Mouse (Mus musculus) cerebellum, adult 11 months (tissue): ENCODE data around the gene Plod1.

ENCODE experiments used
- DNase-seq: peaks from one replicate; pipeline ENCODE4 v3.0.0; 2022

The Plod1 gene

DNA sequence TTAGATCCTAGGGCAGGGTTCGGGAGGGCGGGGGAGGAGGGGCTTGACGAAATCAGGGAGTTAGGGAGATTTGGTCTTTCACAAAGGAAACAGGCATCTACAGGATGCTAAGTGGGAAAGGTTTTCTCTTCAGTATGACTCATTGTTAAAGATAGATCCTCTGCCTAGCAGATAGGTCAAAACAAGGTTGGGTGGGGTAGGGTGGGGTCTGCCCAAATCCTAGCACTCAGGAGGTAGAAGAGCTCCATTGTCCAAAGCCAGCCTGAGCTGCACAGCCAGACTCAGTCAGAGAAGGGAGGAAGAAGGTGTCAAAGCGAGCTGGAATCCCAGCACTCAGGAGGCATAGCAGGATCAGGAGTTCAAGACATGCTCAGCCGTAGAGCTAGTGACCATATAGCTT, 919 bp upstream of the Plod1 start:
- DNase-seq = no peak

DNA sequence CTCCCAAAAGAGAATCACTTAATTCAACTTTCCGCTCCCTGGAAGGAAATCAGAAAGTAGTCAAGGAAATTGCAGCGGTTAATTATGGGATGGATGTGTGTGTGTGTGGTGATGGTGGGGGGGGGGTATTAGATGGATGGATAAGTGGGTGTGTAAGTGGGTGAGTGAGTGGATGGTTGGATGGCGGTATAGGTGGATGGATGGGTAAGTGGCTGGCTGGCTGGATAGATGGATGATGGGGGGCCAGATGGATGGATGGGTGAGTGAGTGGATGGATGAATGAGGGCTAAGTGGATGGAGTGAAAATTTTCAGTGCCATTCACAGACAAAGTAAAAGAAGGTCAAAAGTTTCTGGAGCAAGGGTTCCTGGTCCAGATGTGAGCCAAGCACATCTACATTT, 454 bp upstream of the Plod1 start:
- DNase-seq = no peak

DNA sequence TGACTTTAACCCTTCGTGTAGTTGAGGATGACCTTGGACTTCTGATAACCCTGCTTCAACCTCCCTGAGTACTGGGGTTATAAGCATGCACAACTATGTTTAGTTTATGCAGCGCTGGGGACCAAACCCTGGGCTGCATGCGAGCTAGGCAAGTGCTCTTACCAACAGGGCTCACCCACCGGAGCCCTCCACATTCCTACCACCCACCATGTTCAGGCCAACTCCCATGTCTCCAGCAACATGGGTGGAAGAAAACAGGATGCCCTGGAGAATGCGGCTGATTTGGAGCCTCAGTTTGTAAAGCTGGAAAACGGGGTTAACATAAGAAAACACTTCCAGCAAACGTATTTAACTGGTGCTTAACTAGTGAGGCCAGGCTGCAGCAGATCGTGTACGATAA, 663 bp downstream of the Plod1 start:
- no peak for DNase-seq

DNA sequence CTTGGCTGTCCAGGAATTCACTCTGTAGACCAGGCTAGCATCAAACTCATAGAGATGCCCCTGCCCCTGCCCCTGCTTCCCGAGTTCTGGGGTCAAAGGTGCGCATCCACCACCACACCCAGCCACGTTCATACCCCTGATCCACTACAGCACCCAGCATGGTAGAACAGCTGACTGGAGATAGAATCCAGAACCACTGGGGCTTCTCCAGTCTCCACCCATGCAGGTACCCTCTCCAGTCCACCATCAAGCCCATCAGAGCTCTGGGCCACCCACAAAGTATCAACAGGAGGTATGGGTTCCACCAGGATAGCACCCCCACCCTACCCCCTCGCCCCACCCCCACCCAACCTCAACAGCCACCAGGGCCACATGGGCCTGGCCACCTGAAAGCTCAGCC, 2.0 kb downstream of the Plod1 start:
- DNase-seq = no peak

DNA sequence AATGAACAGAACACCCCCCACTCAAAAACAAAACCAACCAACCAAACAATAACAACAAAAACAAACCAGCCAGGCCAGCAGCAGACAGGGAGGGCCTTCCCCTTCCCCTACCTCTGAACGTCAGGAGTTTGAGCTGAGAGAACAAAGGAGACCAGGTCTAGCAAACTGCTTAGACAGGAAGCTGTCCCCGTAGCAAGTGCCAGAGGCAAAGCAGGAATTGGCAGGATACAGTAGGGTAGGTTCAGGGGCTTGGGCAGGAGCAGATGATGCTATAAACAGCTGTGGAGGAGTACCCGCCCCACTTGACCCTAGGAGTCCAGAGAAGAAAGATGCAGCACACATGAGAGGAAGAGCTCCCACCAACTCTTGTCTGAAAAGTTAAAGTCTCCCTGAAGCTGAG, 2.4 kb downstream of the Plod1 start:
- no peak for DNase-seq

DNA sequence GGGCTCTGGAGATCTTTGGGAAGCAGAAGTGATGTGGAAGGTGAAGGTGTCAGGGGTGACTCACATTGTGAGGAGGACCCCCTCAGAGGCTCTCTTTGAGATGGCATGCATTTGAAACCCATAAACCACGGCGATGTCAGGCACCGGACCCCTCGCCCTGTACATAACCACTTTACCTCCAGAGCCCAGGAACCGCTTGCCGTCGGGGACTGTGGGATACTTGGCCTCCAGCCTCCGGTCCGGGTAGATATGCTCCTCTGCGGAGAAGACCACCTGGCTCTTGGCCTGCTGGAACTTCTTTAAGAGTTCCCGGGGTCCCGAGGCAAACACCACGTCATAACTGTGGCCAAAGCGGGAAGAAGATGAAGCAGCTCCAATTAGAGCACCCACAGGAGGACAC, 5.6 kb downstream of the Plod1 start:
- no peak for DNase-seq

DNA sequence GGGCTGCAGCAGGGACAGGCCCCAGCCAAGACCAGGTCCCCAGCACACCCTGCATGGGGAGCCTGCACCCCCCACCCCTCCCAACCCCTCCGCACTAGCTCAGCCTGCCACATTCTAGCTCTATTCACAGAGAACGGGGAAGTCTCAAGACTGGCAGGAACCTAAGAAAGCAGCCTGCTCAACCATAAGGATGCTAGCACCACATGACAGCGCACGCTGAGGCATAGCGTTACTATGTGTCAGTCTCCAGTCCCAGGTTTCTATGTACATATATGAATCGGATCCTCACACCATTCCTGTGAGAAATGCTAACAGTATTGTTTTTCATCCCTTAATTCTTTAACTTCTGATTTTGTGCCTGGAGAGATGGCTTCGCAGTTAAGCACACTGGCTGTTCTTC, 8.0 kb downstream of the Plod1 start:
- DNase-seq = no peak

DNA sequence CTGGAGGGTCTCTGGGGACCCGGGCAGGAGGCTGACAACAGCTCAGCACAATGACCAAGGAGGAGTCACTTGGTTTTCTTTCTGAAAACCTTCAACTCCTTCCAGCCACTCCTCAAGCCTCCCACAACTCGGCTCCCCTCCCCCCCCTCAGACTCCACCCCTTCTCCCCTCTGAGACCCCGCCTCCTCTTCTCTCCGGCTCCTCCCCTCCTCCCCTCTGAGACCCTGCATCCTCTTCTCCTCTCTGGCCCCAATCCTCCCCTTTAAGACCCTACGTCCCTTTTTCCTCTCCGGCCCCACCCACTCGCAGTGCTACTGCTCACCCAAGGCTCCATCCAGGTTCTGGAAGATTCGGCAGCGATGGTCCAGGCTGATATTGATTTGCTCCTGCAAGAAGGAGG, 8.4 kb downstream of the Plod1 start:
- DNase-seq = no peak

DNA sequence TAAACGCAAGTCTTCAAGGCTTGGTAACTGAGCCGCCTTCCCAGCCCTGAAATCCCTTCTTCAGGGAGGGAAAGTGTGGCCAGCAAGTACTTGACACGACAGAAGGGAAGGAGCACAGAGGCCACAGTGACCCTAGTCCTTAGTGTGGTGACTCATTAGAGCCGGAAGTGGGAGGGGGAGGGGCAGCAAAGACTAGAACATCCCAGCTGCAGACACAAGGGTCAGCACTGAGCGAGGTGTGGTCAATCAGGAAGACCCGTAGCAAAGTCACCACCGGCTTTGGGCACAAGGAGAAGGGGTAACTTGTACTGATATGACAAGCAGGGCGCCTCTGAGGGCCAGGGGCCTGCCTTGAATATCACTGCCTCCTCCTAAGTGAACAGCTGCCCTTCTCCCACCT, 8.9 kb downstream of the Plod1 start:
- DNase-seq = no peak

DNA sequence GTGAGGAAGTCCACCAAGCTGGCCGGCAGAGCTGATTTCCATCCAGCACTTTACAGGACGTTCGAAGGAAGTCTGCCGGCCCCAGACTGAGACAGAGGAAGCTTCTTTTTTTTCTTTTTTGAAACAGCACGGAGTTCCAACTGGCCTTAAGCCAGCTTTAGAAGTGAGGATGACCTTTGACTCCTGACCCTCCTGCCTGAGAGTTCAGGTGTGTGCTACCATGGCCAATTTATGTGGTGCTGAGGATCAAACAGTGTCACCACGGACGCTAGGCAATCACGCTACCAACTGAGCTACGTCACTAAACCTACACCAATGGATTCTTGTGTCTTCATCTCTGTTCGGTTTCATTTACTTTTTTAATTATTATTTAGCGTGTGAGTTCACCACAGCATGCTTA, 14.2 kb downstream of the Plod1 start:
- DNase-seq = no peak

DNA sequence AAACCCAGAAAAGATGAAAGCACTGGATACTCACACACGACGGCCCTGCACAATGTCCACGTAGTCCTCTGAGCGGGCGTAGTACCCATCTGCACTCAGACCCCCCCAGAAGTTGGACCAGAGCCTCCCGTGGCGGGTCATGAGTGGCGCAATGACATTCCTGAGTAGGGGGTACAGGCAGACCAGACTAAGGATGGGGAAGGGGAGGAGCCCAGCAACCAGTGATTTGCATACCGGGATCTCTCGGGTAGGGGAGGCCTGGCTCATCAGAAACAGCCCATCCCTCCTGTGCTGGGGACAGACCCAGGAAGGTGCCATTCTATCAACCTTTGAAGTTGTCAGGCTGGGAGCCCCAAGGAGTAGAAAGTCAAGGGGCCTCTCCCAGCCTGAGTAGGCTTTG, 15.6 kb downstream of the Plod1 start:
- DNase-seq = no peak

DNA sequence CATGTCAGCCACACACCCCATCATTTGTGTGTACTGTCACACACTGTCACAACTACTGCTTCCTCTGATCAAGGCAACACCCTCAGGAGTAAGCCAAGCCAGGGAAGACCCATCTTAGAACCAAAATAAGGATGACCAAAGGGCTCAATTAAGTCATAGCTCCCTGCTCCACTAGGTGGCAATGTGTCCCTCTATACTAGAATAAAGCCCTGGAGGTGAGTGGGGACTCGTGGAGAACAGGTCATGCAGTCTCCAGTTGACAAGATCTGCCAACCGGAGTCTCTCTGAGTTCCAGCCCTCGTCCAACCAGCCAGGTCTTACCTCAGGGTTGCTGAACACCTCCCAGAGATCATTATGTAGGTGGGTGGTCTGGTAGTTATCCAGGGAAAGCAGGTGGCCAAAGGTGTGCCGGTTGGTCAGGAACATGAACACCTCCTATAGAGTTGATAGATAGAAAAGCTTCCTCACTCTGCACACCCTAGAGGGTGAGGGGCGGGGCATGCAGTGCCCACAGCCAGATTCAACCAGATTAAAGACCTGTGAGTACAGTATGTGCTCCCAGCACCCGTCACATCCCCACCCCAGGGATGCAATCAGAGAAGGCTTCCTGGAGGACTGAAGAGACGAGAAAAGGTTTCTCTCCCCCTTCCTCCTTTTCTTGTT, 18.0 kb downstream of the Plod1 start:
- no peak for DNase-seq

DNA sequence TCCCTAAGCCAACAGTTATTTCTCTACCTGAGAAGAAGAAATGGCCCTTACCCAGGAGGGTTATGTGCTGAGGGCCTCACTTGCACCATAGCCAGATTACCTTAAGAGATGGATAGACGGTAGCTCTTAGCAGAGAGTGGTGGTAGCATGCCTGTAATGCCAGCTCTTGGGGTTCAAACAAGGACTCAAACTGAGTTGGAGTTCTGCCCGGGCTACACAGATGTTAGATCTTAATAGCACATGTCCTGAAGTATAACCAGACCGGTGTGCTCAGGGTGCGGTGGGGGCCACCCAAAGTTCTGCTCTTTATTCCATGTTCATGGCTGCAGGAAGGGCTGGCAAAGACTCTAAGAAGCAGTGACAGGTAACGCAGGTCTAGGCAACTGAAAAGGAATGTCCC, 27.1 kb downstream of the Plod1 start:
- no peak for DNase-seq

DNA sequence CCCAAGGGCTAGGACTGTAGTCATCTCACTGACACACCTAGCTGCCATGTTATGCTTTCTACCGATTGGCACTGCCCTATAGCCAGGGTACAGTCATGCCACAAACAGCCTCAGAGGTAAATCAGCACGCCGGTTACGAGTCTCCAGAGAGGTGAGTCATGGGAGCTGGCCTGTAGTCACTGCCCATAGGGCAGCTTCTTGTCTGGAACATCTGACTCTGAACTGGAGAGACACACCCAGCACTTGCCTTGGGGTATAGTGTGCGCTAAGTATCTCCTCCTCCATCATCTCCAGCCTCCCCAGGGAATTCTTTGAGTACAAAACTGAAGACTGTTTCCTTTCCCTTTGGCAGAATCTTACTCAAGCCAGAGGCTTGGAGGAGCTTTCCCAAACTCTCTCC, 30.3 kb downstream of the Plod1 start:
- no peak for DNase-seq

DNA sequence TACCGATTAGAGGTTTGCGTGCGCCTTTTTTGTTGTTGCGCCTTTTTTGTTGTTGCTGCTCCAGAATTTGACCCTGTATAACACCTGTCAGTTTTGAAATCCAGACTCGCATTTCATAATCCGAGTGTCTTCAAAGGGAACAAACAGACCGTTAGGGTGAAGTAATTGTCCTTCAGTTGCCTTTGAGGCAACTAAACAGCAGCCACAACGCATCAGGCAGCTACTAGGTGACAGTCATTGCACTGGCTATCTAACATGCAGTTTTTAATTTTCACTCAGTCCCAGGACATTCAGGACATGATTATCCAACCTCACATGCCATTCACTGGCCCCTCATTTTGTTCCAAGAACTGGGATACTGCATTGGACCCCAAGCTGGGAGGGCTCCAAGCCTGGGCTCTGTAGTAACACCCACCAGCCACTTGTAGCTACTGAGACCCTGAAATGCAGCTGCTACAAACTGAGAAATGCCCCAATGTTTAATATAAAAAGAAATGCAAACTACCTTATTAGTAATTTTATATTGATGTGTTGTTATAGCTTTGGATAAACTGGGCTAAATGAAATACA, 31.4 kb downstream of the Plod1 start:
- DNase-seq = peak; percentile 32

DNA sequence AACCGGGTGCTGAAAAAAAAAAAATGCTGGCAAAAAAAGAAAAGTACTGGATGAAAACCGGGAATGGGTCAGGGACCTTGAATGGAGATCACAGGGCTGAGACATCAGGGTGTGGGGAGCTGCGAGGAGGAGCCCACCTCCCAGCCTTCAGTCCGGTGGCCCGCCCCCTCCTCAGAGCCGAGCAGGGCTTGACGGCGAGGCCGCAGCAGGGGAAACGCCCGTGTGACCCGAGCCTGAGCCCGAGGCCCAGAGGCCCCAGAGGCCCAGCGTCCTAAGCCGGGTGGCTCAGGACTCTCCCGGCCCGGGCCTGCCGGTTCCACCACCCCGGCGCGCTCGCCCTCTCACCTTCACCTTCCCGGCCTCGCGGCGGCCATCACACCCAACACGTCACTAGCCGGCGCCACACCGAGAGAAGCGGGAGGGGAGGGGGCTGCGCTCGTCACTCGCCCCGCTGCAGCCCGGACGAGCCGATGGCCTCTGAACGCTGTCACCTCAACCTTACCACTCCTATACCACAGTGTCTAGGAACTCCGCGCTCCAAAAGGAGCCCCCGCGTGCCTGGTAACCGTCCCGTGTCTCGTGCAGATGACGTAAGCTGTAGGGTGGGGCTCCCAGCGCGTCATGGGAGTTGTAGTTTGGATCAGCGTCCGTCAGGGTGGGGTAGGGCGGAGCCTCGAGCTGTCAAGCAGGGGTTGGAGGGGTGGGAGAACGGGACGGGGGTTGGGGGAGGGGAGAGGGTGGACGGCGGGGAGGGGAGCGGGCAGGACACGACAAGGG, 32.1 kb downstream of the Plod1 start, which contains the start of gene Mfn2:
Gene Mfn2 (minus strand): TSS at position 392 of the 777 bp plus-strand sequence.
- peak; percentile 92 for DNase-seq

DNA sequence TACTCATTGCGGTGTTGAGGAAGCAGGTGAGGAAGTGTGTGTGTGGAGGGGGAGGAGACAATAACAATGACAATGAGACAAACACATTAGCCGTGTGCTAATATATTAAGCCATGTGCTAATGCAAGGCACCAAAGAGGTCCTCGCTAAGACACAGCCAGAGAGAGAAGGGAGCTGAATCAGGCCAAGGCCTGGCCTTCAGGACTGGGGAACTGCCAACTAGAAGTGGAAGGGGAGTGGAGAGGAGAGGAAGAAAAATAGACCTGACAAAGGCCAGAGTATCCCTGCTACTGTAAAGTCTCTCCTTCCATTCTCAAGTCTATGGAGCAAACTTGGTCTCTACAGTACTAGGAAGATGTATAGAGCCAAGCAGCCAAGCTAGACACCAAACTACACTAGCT, 33.0 kb downstream of the Plod1 start:
- no peak for DNase-seq

DNA sequence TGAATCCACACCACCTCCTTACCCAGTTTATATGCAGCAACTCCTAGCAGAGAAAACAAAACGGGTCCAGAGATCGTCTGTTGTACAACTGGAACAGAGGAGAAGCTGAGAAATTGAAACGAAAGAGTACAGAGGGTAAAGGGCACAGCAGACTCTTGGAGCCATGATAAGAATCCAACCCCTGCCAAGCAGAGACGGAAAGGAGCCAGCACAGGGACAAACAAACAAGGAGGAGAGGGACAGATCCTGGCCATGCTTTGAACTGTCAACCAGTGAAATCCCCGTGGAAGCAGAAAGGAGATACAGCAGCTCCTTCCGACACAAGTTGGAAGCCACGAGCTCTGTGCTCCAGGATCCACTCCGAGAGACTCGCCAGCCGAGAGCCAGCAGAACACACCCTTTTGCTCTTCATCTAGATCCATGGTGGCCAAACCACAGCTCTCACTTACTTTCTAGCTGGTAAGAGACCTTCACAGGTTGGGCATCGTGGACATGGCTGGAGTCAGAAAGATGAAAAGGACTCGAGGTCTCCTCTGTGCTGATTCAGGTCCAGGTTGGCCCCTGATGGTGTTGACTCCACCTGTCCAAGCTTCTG, 33.6 kb downstream of the Plod1 start:
- DNase-seq = no peak

DNA sequence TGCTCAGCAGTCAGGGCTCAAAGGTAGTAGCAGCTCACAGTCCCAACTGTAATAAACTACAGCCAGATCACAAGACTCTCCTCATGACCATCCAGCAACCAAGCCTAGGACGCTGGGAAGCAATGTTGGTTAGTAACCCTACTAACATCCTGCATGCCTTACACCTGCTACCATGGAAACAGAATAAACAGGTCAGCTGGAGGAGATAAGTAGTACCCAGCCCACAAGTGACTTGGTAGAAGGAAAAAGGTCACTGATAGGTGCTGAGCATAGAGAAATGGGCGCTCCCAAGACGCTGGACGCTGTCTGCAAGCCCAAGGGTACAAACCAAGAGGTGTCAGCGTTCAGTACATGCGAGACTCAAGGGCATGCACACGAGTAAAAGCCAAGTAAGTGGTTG, 36.1 kb downstream of the Plod1 start:
- DNase-seq = no peak

DNA sequence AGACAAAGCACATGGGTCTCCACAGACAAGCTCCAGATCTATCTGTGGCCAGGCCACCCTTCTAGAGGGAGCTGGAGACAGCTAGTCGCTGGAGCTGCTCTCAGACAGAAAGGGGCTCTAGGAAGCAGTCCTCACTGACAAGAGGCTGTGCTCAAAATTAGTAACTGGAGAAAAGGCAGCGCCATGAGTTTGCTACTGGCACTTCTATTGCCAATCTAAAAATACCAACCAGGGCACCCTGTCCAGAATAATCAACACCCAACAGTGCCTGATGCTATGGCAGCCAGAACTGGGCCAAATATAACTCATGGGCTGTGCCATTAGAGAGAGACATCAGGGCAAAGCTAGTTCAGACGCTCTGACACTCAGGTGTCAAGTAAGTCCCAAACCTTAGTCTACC, 39.2 kb downstream of the Plod1 start:
- no peak for DNase-seq

DNA sequence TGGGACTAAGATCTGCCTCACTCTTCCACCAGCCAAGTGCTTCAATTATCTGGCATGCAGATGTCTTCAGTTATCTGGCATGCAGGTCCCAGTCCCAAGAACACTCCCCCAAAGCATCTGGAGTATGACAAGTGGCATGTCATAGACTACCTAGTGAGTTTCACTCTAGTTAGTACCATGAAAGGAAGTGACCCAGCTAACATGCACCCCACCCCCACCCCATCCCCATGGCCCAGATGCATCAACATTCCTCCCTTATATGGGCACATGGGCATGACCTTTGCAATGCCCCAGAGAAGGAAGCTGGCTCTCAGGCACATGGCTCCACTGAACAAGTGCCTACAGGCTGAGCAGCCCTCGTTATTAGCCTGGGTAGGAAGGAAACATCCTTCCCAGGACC, 40.2 kb downstream of the Plod1 start:
- no peak for DNase-seq

DNA sequence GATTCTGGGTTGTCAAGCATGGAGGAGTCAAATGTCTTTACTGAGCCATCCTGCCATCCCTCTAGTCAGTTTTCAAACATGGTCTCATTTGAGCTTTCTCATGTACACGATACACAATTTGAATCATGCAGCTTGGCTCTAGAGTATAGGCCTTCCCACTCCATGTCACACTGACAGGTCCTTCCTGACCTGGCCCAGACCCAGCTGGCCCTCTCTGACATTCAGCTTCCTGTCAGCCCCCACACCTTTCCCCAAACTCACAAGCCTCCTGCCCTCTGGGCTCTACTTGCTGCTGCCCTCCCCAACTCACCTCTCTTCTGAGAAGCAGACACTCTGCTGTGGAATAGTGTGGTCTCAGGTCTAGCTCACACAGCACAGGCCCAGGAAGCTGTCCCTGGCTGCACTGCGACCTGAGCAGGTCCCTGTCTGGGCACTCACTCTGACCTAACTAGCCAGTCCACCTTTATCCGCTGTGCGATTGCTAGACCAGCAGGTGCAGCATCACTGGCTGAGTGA, 40.7 kb downstream of the Plod1 start:
- DNase-seq = no peak

DNA sequence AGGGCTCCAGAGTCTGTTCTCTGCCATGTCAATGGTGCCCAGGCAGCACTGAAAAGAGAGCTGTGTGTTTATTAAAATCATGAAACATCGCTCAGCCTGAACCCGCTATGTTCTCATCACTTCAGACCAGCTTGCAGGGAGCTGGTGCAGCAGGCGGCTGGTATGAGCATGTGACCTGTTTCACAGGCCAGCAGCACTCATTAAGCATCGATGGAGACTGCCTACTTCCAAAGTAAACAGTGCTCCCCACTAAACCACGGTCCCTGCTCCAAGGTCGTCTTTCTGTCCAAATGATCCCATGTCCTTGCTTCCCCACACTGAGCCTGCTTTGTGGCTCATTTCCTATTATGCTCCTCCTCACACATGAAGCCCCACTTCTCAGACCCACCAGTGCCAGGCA, 46.2 kb downstream of the Plod1 start:
- DNase-seq = no peak

DNA sequence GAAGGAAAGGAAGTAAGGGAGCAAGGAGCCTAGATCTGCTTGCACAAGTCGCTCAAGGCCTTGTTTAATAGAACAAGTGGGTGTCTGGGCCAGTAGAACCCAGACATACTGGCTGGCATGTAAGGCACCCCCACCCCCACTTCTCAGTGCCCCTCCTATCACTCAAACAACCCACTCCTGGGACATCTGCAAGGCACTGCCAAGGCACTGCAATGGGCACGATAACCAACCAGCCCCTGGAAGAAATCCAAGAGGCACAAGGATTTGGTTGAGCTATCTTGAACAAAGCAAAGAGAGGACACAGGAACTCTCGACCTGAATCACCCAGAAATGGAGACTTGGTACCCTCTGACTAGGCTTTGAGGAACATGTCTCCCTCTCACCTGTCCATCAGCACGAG, 48.3 kb downstream of the Plod1 start:
- DNase-seq = no peak
